Mouse (Mus musculus): ENCODE results near the gene Lrmda. TPM values are rescaled to one million over a fixed set of nuclear protein-coding genes. Genes with fewer than 3 reads are reported as not detected.

Lrmda gene
- polyA plus RNA-seq, 1 experiment = 8.2 TPM

DNA sequence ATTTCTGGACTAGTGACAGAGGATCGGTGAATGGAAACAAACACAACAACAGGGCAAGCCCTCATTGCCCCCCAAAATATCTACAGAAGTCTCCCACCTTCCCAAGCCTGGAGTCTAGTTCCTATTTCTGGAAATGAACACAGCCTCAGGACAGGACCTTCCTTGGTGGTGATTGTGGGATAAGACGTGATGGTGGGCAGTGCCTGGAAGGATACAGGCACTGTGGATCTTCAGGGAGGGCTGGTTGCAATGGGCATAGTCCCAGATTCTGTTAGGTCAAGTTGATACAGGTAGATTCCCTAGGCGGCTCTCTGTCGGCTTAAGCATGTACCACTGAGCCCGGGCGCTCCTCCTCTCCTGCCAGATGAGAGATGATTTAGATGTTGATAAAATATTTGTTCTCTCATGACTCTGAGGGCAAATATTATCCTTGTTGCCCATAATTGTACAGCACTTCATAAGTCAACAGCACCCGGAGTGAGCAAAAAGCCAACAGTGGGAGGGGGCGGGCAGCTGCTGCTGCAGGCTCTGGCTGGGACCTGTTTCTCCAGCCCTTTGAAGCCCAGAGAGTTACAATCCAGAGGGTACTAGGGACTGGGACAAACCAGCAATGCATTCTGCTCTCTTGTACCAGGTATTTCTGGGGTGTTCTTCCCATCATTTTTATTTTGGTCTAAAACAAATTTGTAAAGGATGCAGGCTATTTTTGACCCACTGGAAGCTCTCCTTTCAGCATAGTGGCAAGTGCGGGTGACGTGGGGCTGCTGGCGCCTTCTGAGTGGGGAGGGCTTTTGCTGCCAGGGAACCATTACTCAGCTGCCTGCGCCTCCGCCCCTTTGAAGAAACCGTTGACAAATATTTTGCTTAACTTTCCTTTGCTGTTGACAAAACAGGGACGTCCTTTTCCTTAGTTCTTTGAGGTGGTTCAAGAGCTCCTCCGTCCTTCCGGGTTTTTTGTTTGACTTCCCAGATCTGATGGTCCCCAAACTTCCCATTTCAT is 630.8 kb downstream of the Lrmda start:
- DNase-seq (ENCODE audit: low read depth) = peak; percentile 37

DNA sequence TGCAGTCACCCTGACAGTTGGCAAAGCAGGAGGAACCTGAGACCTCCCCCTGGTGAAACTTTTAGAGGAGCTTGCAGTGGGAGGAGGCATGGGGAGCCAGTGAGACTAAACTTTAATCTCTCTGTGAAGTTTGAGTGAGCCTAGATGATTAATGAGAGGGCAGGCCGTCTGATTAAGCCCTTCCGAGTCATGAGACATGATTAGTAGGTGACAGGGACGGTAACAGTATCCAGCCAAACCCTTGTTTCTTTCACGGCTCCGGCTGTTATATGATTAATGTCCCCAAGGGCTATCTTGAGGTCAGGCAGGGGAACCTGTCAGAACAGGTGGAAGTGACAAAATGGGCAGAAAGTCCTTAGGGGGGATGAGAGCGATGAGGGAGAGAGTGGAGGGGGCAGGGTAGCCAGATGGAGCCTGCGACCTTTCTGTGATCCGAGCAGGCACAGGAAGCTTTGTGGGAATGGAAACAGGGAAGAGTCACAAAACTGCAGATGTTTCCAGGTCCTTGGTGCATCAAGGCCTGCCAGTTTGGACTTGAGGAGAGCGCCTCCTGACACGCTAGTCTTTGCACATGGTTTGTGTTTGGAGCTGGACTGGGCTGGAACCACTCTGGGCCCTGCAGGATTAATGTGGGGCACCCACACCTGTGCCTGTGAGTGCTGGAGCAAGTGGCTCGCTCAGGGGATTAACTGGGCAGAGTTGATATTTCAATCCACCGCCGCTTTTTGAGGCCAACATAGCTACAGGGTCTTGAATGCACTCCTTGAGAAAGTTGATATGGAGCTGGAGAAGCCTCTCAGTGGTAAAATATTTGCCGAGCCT is 631.8 kb downstream of the Lrmda start:
- DNase-seq (ENCODE audit: low read depth) = peak; percentile 61

- DNase-seq (ENCODE audit: low read depth) = no peak
Measured at GRCm38 (mm10) chr14:22662496-22662895, 643.0 kb downstream of the Lrmda start.

- DNase-seq (ENCODE audit: low read depth) = no peak
Measured at GRCm38 (mm10) chr14:22666437-22666836, 646.9 kb downstream of the Lrmda start.

DNA sequence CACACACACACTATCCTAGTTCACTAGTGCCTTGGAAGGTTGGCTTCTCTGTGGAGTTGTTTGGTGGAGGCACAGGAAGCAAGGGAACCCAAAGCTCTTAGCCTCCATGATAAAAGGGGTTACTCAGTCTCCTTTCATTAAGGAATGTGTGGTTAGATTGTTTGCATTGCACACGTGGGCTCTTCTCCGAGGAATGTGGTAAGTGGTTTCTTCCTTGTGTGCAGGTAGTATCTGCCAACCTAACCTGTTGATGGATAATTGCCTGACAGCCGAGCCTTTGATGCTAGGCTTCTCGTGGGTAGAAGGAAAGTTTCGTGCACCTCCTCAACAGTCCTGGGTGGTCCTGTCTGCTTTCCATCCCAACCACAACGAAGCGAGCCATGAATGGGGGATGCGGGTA is 648.8 kb downstream of the Lrmda start:
- no peak for DNase-seq (ENCODE audit: low read depth)

GRCm38 (mm10) chr14:22668711-22669110 is 649.2 kb downstream of the Lrmda start:
- DNase-seq (ENCODE audit: low read depth) = no peak

GRCm38 (mm10) chr14:22673581-22673980 is 654.1 kb downstream of the Lrmda start:
- DNase-seq (ENCODE audit: low read depth) = no peak

DNA sequence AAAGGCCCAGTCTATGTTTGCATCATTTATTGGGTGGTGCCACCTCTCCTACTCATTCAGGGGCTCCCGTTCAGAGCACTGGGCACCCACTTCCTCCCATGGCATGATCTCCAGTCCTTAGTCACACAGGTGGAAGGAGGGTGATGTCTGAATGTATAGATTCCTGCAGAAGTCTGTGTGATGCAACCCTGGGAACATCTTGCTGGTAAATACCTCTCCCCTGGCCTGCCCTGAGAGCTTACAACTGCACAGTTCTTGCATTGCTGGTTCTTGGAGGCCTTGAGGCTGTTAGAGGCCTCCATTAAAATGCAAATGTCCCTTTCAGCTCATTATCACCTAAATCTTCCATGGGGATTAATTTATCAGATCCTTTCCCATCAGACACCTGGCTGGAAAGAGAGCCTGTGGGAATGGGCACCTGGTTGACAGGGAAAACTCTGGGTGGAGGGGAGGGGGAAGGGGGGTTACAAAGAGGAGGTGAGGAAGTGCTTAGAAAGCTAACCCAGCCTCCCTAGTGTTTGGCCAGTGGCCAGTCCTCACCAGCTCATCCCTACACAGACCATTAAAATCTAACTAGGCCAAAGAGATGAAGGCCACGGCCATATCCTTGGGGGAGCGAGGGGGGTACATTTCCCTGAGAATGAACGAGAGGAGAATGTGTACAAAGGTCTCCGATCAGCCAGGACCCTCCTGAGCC is 659.6 kb downstream of the Lrmda start:
- DNase-seq (ENCODE audit: low read depth) = no peak

DNA sequence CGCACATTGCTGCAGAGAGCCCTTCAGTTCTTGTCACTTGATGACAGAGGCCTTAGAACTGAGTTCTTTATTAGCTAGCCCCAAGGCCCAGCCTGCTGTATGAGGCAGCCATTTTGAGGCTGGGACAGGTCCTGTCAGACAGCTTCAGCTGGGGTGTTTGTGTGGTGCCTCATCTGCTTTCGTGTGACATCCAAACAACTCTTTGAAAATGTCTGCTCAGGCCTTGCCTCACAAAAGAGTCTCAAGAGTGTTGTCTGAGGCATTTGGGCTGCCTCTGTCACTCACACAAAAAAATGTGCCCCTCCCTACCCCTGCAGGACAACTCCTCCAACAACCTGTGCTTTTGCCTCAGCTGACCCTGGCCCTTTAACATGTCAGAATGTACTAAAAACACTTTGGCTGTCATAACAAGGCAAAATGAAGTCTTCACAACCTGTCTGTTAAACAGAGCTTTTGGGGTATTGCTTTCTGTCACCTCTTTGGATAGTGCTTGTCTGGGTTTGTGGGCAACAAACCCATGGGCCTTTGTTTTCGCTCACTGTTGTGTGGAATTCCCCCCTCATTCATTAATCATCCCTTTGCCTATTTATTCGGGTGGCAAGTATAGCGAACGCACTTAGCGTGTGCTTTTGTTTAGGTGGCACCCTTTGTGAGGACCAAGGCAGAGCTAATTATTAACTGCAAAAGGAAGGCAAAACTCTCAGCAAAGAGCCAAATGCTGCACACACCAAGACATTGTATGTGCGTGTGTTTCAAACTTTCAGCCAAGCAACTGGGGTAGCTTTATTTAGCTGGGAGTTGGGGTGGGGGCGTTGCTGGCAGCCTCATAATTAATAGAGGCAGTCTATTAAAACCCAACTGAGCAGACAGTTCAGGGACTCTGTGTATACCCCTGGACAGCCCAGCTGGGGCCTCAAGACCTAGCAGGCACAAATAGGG is 660.5 kb downstream of the Lrmda start:
- no peak for DNase-seq (ENCODE audit: low read depth)

- no peak for DNase-seq (ENCODE audit: low read depth)
Measured at GRCm38 (mm10) chr14:22686886-22687285, 667.4 kb downstream of the Lrmda start.

GRCm38 (mm10) chr14:22688399-22688798 is 668.9 kb downstream of the Lrmda start:
- DNase-seq (ENCODE audit: low read depth) = no peak

GRCm38 (mm10) chr14:22695448-22695847 is 675.9 kb downstream of the Lrmda start:
- no peak for DNase-seq (ENCODE audit: low read depth)

- no peak for DNase-seq (ENCODE audit: low read depth)
Measured at GRCm38 (mm10) chr14:22695931-22696365, 676.4 kb downstream of the Lrmda start.

GRCm38 (mm10) chr14:22700236-22700635 is 680.7 kb downstream of the Lrmda start:
- DNase-seq (ENCODE audit: low read depth) = no peak

DNA sequence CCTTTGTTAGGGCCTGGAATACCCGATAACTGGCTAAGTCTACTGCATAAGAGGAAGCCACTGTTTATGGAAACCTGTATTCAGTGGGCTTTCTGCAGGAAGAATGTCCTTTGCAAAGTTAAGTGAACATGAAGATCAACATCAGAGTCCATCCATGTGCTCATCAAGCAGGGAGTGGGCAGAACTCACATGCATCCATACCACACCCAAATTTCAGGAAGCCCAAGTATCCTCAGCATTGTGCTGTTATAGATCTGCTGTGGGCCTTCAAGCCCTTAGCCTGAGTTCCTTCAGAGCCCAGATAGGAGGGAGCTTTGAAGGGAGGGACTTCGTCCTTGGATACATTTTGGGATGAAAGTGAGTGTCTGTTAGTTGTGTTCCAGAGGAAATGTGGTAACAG is 681.2 kb downstream of the Lrmda start:
- no peak for DNase-seq (ENCODE audit: low read depth)

DNA sequence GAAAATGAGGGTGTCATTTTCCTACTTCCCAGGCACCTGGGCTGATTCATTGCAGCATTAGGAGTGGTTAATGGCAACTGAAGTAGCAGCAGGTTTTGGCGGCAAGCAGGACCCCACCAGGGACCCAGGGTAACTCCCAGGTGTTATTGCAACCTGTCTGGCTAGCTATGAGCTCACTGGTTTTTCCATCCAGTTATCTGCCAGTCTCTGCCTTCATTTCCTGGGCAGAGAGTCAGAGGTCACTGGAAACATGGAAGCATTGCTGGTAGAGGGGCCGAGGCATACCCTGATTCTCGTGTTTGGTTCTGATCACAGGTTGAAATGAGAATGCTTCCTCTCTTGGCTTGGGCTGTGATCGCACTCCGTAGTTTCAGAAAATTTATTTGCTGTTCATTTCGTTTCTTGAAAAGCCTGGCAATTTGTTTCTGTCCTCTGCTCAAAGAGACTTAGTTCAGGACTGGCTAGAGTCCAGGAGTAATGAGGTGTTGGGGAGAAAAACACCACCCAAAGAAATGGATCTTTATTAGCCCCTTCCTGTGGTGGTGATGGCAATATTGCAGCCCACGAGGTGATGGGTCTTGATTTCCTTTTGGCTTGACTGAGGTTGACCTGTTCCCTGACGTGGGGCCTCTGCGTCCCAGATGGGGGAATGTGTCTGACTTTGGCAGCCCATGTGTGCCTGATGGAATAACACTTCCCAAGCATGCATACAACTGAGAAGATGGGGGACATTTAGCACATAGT is 688.6 kb downstream of the Lrmda start:
- no peak for DNase-seq (ENCODE audit: low read depth)

GRCm38 (mm10) chr14:22710071-22710661 is 690.7 kb downstream of the Lrmda start:
- no peak for DNase-seq (ENCODE audit: low read depth)

- no peak for DNase-seq (ENCODE audit: low read depth)
Measured at GRCm38 (mm10) chr14:22712388-22712787, 692.9 kb downstream of the Lrmda start.

GRCm38 (mm10) chr14:22715581-22716378 is 696.3 kb downstream of the Lrmda start:
- no peak for DNase-seq (ENCODE audit: low read depth)
